Mouse (Mus musculus): ENCODE data around the gene Nipa2. TPM values are rescaled to one million over a fixed set of nuclear protein-coding genes. Genes with fewer than 3 reads are reported as not detected.

Nipa2 gene
- total and polyA plus RNA-seq, 3 experiments, result 26.3 to 28.6 TPM; not detected in 1

DNA sequence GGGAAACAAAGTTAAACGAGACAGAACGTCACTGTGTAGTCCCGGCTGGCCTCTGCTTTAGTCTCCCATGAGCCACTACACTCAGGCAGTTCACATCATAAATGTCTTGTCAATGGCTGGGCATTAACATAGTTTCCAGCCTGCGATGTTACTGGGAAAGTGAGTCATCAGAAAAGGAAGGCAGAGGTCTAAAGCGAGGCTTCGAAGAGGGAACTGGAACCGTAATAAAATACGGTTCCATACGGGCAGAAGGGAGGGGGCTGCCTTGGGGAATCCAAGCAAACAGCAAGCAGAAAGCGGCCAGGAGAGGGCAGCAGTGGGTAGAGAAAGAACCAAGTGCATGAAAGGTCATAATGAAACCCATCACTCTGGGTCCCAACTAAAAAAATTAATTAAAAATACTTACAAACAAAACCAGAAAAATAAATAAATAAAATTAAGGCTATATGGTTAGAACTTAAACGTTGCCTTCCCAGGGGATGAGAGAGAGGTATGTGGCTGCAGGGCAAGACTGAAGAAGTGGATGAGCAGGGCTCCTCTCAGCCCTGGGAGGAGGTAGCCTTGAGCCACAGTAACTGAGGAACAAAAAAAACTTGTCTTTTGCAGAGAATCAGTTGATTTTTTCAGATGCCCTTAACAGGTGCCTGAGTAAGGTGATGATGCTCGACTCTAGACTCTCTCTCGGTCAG is 24.4 kb upstream of the Nipa2 start:
- Histone ChIP-seq H3K9me3 (replicated peaks; ENCODE audit: insufficient read depth, low read length) (no peaks in the 10 kb centered on the region), H3K27ac (ENCODE audit: control insufficient read depth, low read depth, low read length) (no peak overlapping the region), H3K4me3 (ENCODE audit: control insufficient read depth in 1 of 2, insufficient read depth in 1 of 2, low read depth in 2 of 2, low read length in 2 of 2) (no peak overlapping the region), H3K36me3 (ENCODE audit: control insufficient read depth in 1 of 2, insufficient read depth in 2 of 2, low read length in 2 of 2) (no peaks in the 10 kb centered on the region; a peak in 1 of 4 replicates), H3K9ac (ENCODE audit: control insufficient read depth, low read depth, low read length, poor library complexity, severe bottlenecking) (no peak overlapping the region), H3K79me2 (ENCODE audit: control insufficient read depth, insufficient read depth, low read length, poor library complexity) (no peaks in the 10 kb centered on the region), H3K27me3 (ENCODE audit: control insufficient read depth in 1 of 2, insufficient read depth in 2 of 2, low read length in 2 of 2) (no peaks in the 10 kb centered on the region), H3K4me1 (ENCODE audit: control insufficient read depth in 1 of 2, insufficient read depth in 2 of 2, low read length in 2 of 2) (no peaks in the 10 kb centered on the region)
- peak; percentile 79 for DNase-seq (ENCODE audit: low read depth, low spot score)
- peak; percentile 80 for TF ChIP-seq RAD21 (IDR thresholded peaks at IDR 0.05; ENCODE audit: low read depth, low read length)
- TF ChIP-seq SMC3 (IDR thresholded peaks at IDR 0.05; ENCODE audit: low read depth, low read length), result peak; percentile 84
- TF ChIP-seq CTCF (IDR thresholded peaks at IDR 0.05 in 2 of 3, conservative IDR thresholded peaks at IDR 0.05 in 1 of 3; ENCODE audit: control insufficient read depth in 1 of 3, insufficient read depth in 1 of 3, low read depth in 2 of 3, low read length in 3 of 3, poor library complexity in 1 of 3, severe bottlenecking in 1 of 3), result peak; percentile 40 to 85 (median 80)
- peak; percentile 49; the same call in 1 of the 2 replicates for TF ChIP-seq MAZ (IDR thresholded peaks at IDR 0.05; ENCODE audit: low read depth, low read length)
- peak; percentile 72 for TF ChIP-seq ZC3H11A (IDR thresholded peaks at IDR 0.05; ENCODE audit: low read depth, low read length)
- TF ChIP-seq ELF1 (IDR thresholded peaks at IDR 0.05; ENCODE audit: low read depth, low read length), result no peak

DNA sequence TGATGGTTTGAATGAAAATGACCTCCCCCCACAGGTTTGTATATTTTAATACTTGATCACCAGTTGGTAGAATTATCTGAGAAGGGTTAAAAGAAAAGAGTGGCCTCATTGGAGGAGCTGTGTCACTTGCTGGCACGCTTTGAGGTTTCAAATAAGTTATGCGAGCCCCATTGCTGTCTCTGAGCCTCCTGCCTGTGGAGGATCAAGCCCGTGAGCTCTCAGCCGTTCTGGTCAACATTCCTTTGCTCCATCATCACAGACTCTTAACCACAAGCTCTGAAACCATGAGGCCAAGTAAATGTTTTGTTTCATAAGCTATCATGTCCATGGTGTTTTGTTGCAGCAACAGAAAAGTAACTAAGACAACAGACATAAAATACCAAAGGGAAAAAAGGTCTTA is 22.5 kb upstream of the Nipa2 start:
- H3K4me3 ChIP-seq (ENCODE audit: control insufficient read depth in 1 of 2, insufficient read depth in 1 of 2, low read depth in 2 of 2, low read length in 2 of 2), result no peak overlapping the region
- no peak overlapping the region for H3K9ac ChIP-seq (ENCODE audit: control insufficient read depth, low read depth, low read length, poor library complexity, severe bottlenecking)
- no peaks in the 10 kb centered on the region for H3K9me3 ChIP-seq (replicated peaks; ENCODE audit: insufficient read depth, low read length)
- no peaks in the 10 kb centered on the region for H3K27me3 ChIP-seq (ENCODE audit: control insufficient read depth in 1 of 2, insufficient read depth in 2 of 2, low read length in 2 of 2)
- no peak for DNase-seq (ENCODE audit: low read depth, low spot score)
- H3K4me1 ChIP-seq (ENCODE audit: control insufficient read depth in 1 of 2, insufficient read depth in 2 of 2, low read length in 2 of 2), result no peaks in the 10 kb centered on the region
- H3K79me2 ChIP-seq (ENCODE audit: control insufficient read depth, insufficient read depth, low read length, poor library complexity), result no peaks in the 10 kb centered on the region
- no peak overlapping the region for H3K27ac ChIP-seq (ENCODE audit: control insufficient read depth, low read depth, low read length)
- TF ChIP-seq ETS1 (IDR thresholded peaks at IDR 0.05; ENCODE audit: low read depth, low read length), result no peak
- TF ChIP-seq HCFC1 (IDR thresholded peaks at IDR 0.05; ENCODE audit: low read depth, low read length), result no peak
- no peak for TF ChIP-seq USF2 (IDR thresholded peaks at IDR 0.05; ENCODE audit: borderline replicate concordance in 1 of 2, insufficient read depth in 1 of 2, low read depth in 1 of 2, low read length in 2 of 2)
- TF ChIP-seq USF1 (IDR thresholded peaks at IDR 0.05; ENCODE audit: low read depth, low read length), result no peak
- TF ChIP-seq TCF12 (IDR thresholded peaks at IDR 0.05; ENCODE audit: low read depth, low read length), result no peak
- no peak for TF ChIP-seq MAX (IDR thresholded peaks at IDR 0.05; ENCODE audit: low read length)
- TF ChIP-seq MAZ (IDR thresholded peaks at IDR 0.05; ENCODE audit: low read depth, low read length), result no peak
- TF ChIP-seq RCOR1 (IDR thresholded peaks at IDR 0.05; ENCODE audit: low read depth, low read length), result no peak
- no peak for TF ChIP-seq E2F4 (IDR thresholded peaks at IDR 0.05; ENCODE audit: borderline replicate concordance, low read depth, low read length)
- no peak for TF ChIP-seq NELFE (IDR thresholded peaks at IDR 0.05; ENCODE audit: low read depth, low read length)
- no peak for TF ChIP-seq ELF1 (IDR thresholded peaks at IDR 0.05; ENCODE audit: low read depth, low read length)
- TF ChIP-seq MXI1 (IDR thresholded peaks at IDR 0.05; ENCODE audit: low read depth, low read length), result no peak
- TF ChIP-seq RAD21 (IDR thresholded peaks at IDR 0.05; ENCODE audit: low read depth, low read length), result no peak
- TF ChIP-seq POLR2AphosphoS5 (IDR thresholded peaks at IDR 0.05; ENCODE audit: borderline replicate concordance, low read depth, low read length), result no peak
- no peak for TF ChIP-seq GATA1 (IDR thresholded peaks at IDR 0.05; ENCODE audit: low read depth, low read length)
- peaks cover 0 to 2% of the 10 kb centered on the region in 2 experiments; a peak in 1 of 4 replicates for H3K36me3 ChIP-seq (ENCODE audit: control insufficient read depth in 1 of 2, insufficient read depth in 2 of 2, low read length in 2 of 2)
